Mouse (Mus musculus): Measurements from ENCODE around the gene 5430419D17Rik.

5430419D17Rik gene

DNA sequence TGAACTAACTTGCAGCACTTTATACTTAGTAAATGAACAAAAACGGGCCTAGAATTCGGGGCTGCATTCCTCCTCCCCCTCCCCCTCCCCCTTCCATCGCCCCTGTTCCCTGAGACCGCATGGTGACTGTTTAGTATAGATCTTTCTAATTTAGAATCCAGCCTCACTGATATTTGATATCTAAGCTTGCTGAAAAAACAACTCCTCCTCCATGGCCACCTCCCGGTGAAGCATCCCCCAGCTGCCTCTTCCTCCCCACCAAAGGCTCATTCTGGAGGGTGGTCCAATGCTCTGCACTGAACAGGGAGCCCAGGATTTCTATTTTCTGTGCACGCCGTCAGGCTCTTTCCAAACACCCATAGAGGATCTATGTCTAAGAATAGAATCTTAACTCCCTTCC is 144.1 kb downstream of the 5430419D17Rik start:
- no peak for DNase-seq

DNA sequence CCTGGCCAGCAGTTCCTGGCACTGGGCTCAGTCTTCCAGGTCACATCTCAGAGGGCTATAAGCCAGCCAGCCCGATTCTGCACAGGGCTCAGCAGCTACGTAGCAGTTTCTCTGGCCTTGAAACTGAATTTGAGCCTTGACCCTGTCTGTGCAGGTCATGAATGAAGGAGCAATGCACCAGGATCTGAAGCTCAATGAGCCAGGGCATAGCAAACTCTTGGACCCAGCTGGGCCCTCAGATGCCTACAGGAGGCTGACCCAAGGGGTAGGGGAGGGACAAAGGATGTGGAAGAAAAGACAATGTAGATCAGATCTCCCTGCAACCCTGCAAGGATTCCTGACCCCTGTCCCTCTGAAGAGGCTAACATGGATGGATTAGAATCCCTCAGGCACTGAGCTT is 148.0 kb downstream of the 5430419D17Rik start, which contains the start of gene Cuzd1:
Gene Cuzd1, minus strand, starts transcription at position 101 of the 400 bp plus-strand sequence.
- no peak for DNase-seq

DNA sequence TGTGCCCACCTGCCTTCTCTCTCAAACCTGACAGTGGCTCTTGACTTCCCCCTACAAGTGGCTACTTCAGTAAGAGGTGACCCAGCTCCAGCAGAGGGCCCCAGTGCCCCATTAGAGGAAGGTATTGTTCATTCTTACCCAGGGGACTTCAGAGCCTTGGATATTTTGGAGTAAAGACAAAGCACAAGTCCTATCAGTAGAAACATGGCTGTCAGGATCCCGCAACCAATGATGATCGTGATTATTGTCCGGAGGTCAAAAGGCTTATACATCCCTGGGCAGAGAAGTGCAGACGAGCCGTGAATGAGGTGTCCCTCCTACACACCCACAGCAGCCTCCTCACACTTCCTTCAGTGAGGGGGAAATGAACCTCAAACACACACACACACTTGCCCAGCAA is 152.9 kb downstream of the 5430419D17Rik start:
- no peak for DNase-seq

DNA sequence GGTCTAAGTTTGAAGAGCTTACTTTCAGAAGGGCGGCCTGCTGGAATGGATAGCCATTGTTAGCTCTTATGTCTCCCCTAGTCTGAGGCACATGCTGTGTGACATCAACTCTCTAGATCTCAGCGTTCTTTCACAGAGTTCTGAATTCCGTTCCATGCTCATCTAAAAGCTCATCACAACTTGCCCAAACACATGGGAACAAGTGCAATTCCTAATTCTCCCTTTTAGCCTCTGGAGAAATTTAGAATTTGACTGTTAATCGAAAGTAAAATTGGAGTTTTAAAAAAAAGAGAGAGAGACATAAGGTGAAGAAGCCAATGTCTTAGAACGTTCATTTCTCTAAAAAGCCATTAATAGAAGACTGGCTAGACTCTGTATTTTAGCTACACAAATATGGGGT is 155.2 kb downstream of the 5430419D17Rik start, which contains the start of gene Fam24b:
Gene Fam24b, minus strand, starts transcription at position 101 of the 400 bp plus-strand sequence.
- DNase-seq = no peak

DNA sequence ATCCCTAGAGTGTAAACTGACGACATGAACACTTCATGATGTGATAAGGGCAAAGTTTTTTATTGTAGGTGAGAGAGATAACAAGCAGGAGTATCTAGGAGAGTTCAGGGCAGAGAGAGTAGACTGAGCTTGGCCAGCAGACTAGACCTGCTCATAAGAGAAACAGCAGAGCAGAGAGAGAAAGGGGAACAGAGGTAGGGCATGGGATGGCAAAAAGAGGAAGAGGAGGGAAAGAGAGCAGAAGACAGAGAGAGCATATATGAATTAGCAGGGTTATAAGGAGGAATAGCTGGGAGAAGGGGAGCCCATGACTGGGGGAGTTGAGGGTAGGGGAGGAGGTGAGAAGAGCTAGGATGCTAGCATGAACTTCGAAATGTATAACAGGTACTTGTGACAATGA is 157.5 kb downstream of the 5430419D17Rik start:
- no peak for DNase-seq

DNA sequence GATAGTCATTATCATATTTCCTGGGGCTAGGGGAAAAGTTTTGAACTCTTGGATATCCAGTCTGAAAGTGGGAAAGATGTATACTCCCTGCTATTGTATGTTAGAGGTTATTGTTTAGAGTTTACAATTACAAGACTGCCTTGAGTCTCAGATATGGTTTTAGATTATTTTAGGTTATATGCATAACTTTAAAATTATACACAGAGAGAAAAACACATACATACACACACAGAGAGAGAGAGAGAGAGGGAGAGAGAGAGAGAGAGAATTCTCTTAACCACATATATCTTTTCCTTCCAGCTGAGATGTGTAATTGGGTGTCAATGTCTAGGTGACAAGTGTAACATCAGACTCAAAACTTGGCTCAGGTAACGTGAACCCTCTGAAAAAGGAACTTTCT is 159.4 kb downstream of the 5430419D17Rik start, which contains the start of gene Fam24a:
Gene Fam24a, plus strand, starts transcription at position 301 of the 400 bp plus-strand sequence.
- DNase-seq = no peak

DNA sequence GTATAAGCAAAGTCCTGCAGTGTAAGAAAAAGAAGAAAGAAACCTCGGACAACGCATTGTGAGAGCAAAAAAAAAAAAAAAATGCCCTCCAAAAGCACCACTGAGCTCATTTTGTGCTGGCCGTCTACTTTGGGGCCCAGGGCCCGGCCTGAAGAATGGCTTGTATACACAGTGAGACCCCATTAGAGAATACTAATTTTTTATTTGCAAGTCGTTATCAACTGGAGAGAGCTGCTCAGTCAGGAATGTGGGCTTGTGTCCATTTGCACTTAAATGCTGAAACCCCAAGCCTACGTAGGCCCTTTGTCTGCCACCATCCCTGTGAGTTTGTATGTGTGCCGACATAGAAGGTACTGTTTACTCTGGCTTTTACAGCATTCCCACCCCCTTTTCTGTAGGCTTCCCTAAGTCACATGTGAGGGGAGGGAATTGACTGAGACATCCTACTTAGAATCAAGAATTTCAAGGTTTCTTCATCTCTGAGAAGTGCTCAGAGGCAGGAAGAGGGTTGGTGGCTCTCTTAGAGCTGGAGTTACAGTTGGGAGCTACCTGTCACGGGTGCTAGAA is 163.4 kb downstream of the 5430419D17Rik start:
- no peak for DNase-seq

DNA sequence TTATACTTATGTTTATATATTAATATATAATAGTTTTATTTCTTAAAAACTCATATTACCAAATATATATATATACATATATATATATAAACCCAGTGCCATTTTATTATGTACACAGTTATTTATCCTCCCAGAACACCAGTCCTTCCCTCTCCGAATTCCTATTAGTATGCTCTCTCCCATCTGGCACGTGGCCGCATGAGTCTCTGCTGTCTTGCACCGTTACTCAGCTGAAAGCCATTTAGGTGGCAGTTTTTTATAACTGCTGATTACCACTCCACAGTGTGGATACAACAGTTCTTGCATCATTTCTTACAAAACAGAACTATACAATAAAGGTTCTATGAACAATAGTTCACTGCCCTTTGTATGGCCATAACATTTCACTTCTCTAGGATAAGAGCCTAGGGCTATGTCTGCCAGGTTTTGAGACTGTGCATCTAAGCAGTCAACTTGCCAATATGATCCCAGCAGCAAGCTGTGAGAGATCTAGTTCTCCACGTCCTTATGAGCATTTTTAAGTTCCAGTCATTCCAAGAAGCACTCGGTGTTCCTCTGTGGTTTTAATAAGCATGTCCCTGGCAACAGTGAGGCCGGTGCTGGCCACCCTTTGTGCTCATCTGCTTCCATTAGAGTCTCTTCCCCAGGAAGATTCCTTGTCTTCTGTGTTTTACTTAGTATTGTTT is 171.8 kb downstream of the 5430419D17Rik start:
- DNase-seq = peak in 1 of 2 experiments; percentile 18
